Mouse (Mus musculus) ES-E14 (cell line): ENCODE data around the gene Cped1.

Experiments
- CHD2 ChIP-seq: IDR thresholded peaks from 2 replicates; pipeline ENCODE4 v1.6.1; 2014; ENCODE audit warnings: mild to moderate bottlenecking, low read depth, low read length, inconsistent platforms
- HCFC1 ChIP-seq: IDR thresholded peaks from 2 replicates; pipeline ENCODE4 v1.6.1; 2012; ENCODE audit warnings: low read length, inconsistent platforms, borderline replicate concordance; ENCODE audit not compliant: insufficient read depth
- MAFK ChIP-seq: IDR thresholded peaks from 2 replicates; pipeline ENCODE4 v1.6.1; 2014; ENCODE audit warnings: mild to moderate bottlenecking, low read depth, low read length, inconsistent platforms; ENCODE audit not compliant: insufficient read depth
- ZC3H11A ChIP-seq: IDR thresholded peaks from 2 replicates; pipeline ENCODE4 v1.6.1; 2012; ENCODE audit warnings: low read depth, mild to moderate bottlenecking, inconsistent platforms, low read length, borderline replicate concordance
- ZNF384 ChIP-seq: IDR thresholded peaks from 2 replicates; pipeline ENCODE4 v1.6.1; 2012; ENCODE audit warnings: low read depth, low read length, inconsistent platforms

DNA sequence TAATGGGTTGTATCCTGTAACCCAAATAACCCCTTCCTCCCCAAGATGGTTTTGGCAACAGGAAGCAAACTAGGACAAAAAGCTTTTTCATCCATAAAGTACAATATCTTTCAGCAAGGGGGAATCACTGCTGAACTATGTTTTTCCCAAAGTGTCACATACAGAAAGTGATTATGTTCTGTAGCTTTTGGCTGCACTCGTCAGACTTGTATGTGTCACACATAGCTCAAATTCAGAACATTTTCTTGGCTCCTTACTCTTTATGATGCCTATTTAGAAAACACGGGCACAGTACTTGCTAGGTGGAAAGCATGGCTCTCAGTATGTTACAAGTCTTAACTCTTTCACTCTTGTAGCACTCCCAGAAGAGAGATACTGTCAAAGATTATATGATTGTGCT lies 25.8 kb downstream of the Cped1 start:
- TF ChIP-seq ZC3H11A (no peak), CHD2 (no peak), HCFC1 (no peak), MAFK (no peak), ZNF384 (no peak)
